Mouse (Mus musculus) c-Kit-negative CD71-positive TER-119-positive erythroid progenitor cells, embryonic 14.5 days (primary cell): Measurements from ENCODE around the gene Nr2f2.

Experiments used
- DNase-seq: peaks from one replicate; pipeline ENCODE4 v3.0.0-alpha.2; 2013; ENCODE audit warnings: low read depth, low spot score

Gene Nr2f2

DNA sequence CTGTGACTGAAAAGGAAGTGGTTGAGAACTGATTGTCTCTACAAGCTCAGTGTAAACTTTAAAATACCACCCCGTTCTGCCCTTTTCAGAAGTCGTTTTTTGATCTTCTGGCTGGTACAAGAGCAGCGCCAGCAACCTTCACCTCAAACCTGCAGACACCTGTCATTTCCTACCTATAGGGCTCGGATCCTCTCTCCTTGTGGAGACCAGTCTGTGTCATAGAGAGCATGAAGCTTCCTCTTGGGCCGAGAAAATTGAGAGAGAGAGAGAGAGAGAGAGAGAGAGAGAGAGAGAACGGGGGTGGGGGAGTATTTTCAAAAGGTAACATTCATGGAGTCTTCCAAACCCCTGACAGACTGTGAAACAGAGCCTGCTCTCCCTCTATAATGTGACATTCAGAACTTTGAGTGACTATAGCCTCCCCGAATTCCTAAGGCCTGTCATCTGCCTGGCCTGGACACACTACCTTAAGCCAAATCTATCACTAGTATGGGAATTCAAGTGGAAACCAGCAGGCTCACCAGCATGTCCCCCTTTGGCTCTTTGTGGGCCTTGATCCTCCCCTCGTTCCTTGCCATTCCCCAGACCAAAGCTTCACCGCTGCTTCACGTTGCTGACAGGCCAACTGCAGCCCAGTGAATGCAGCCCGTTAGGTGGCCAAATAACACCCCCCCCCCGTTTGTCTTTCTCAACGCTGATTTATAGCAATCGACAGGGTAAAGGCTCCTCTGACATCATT, 33.4 kb downstream of the Nr2f2 start:
- DNase-seq, result no peak

DNA sequence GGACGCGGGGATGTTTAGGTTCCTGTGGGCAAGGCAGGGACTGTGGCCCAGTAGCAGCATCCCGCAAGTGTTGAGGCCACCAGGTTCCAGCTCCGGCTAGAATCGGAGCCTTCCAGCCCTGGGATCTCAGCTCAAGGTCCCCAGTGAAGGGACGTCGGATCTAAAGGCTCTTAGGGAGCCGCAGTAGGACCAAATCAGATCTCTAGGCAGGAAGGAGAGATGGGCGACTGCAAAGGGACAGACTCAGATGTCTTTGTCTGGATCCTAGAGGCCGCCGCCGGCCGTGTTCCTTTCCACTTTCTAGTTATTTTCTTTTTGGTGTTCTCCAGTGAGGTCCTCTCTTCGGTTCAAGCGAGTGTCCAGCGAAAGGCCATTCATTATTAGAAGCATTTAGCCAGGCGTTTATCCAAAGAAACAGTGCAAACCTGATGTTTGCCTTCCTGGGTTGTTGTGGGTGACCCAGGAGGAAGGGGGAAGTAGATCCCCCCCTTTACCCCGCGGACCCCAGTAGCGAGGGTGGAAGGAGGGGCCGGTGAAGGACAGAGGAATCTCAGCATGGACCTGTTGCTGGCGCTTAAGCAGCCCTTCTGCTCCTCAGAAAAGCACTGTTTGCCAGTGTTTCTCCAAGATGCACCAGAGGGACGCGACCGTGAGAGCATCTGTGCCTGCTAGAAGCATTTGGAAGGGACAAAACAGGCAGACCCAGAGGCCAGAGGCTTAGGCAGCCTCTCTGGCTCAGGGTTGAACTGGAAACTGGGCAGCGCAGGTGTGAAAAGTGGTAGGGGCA, 34.3 kb downstream of the Nr2f2 start:
- no peak for DNase-seq

DNA sequence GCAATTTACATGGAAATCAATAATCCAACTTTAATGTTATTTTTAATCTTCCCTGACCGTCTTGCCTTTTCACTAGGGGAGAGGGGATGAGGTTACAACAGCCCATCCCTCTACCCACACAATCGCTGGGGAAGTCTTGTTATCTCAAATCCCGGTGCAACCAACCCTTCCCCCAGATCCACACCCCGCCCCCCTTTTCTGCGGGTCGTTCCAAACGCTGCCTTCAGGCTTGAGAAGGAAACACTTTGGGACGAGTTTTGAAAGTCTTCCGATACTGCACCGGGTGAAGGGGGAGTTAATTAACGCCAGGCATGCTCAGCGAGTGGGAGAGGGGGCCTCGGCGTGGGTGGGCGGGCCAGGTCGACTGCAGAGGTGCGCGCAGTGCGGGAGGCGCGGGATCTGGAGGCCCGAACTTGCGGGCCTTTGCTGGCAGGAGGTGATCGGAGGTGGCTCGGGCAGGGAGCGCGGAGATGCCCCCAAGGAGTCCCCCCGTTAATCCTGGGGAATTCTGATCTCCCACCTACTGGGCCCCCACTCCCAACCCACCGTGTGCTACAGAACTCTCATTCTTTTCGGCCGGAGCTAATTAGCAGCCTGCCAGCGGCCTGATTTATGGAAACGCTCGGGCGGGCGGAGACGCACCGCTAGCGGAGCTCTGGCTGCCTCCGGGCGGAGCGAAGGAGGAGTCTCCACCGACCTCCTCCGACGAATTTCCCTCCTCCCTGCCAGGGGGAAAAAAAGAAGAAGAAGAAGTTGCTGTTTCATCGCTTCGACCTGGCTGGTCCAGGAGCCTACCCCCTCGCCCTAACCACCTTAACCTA, 35.1 kb downstream of the Nr2f2 start:
- no peak for DNase-seq

DNA sequence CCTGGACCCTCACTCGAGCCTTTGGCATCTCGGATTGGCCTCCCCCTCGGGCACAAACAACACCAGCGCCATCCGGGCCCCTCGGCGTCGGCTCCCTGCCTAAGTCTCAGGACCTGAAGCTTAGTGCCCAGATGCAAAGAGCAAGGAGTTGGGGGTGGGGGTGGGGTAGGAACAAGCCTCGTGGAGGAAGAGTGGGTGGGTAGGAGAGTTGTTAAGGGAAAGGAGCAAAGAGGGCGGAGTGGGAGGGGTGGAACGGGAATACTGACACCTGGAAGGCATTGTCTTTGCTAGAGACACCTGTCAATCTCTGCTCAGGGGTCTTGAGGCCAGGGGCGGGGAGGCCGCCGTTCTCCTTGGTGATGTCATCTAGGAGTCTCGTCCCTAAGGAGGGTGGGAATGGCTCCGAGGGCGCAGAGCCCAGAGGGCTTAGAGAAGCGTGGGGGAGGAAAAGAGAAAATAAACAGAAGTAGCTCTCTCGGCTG, 35.7 kb downstream of the Nr2f2 start:
- DNase-seq, result no peak

DNA sequence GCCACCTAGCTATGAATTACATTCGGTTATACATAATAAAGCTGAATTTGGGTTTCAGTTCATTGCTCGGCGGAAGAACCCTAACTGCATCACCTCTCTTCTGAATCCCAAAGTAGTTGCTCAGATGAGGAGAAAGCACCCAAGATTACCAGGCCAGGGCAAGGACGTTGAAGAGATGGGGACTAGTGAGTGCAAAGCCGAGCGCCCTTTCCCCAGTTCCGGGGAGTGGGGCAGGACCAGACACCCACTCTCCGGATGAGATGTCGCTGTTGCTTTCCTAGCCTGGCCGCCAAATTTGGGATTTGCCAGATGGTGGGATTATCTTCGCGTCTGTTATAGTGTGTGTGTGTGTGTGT, 36.4 kb downstream of the Nr2f2 start:
- no peak for DNase-seq

DNA sequence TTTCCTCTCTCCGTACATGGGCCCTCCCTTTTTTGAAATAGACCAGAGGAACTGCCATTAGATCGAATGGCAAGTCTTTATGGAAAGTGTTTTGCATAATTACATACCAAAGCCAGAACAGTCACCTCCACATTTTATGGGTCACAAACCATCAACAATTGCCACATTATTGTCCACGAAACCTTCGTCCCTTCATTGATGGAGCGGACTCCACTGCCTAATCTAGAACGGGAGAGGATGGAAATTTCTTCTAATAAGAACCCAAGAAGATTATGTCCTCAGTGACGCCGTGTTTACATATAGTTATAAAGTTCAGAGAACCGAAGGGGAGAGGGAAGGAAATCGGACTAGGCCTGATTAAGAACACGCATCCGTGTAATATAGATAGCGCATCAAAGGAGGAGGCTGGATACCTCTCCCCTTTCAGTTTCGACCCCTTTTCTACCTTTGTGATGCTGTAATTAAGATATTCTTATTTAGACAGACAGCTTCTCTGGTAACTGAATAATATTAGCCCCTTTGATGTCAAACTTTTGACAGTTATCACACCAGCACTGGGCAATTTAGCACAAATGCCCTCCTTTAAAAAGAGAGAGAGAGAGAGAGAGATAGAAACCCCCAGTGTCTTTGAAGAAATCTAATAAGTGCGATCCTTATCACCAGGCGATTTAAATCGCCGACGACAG, 36.9 kb downstream of the Nr2f2 start:
- no peak for DNase-seq

DNA sequence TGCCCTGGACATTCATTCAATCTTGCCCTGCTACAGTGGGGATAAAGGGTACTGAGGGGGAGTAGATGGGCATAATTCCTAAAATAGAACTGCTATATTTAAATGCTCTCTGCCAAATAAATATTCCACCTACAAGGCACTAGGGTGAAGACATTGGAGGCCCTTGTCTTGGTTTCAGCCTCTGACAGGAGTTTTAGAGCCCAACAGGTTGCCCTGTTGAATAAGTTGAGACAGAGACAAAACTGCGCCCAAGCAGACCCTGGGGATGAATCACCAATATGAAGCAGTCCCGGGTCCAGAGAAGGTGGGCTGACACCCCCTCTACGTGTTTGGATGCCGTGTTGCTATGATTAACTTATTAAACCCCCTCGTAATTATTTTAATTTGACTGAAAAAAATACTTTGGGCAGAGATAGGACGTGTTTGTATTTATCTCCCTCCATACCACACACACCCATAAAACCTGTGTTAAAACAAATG, 37.5 kb downstream of the Nr2f2 start:
- DNase-seq, result no peak

DNA sequence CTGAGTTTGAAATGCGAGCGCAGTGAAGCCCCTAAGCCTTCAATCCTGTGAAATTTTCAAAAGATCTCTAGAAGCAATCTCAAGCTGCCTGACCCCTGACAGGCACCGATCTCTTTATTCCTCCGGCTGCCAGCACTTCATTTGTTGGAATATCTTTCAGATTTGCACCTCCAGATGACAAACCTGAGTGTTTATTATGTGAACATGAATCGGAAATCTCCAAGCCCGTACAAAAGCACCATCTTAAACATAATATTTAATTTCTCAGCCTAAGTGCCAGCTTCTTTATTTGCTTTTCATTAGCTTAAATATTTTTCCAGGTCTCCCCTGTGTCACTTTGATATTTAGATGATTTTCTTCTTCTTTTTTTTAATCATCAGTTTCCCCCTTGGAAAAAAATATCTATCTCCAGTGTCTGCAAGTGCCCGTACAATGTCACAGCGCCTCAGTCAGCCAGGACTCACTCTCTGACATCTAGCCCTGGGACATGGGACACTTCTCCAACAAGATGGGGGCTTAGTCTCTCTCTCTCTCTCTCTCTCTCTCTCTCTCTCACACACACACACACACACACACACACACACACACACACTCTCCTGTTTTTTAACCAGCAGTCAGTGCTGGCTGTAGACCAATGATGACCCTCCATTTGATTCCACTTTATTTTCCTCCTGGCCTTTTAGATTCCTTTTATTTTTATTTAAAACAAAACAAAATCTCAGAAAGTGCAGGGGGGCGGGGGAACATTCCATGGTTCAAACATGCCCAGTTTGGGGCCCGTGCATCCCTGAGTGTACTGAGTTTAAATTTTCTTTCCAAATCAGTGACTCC, 38.1 kb downstream of the Nr2f2 start:
- no peak for DNase-seq

GRCm38 (mm10) chr7:70327191-70327590, 39.3 kb downstream of the Nr2f2 start:
- DNase-seq, result no peak

GRCm38 (mm10) chr7:70326176-70327035, 40.1 kb downstream of the Nr2f2 start:
- no peak for DNase-seq

GRCm38 (mm10) chr7:70325381-70325780, 41.2 kb downstream of the Nr2f2 start:
- no peak for DNase-seq

DNA sequence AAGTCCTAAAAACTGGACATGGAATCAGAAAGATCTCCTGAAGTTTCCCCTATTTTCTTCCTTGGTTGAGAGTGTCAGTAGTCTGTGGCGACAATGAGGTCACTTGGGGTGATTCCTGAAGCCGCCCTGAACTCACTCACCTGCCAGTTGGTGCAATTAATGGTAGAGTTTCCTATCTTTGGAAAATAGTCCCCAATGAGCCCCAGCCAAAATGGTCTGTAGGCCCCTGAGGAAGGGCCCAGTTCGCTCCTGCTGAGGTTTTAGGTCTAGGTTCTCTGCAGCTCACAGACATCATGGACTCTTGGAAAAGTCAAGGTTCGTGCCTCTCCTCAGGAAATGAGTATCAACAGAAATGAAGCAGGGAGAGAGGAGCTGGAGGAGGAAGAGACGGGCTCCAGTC, 42.0 kb downstream of the Nr2f2 start:
- DNase-seq, result no peak

GRCm38 (mm10) chr7:70324041-70324440, 42.5 kb downstream of the Nr2f2 start:
- DNase-seq, result no peak

GRCm38 (mm10) chr7:70305716-70306115, 60.8 kb downstream of the Nr2f2 start:
- no peak for DNase-seq

- DNase-seq, result no peak
Observed at GRCm38 (mm10) chr7:70304426-70304825, 62.1 kb downstream of the Nr2f2 start.
